Mouse (Mus musculus) thymus, adult 2 months (tissue): Measurements from ENCODE around the gene Zfp277.

Source experiments
- CTCF ChIP-seq: fragments of 200-500 bp; IDR thresholded peaks from 2 replicates; pipeline ENCODE4 v1.5.1; 2012; ENCODE audit warnings: mild to moderate bottlenecking, control low read depth, low read length, moderate library complexity, borderline replicate concordance; ENCODE audit not compliant: control insufficient read depth, poor library complexity, insufficient read depth; ENCODE audit errors: extremely low read depth
- POLR2A ChIP-seq: fragments of 200-500 bp; IDR thresholded peaks from 2 replicates; pipeline ENCODE4 v1.6.1; 2012; ENCODE audit warnings: mild to moderate bottlenecking, low read length, control low read depth, moderate library complexity; ENCODE audit not compliant: control insufficient read depth, poor library complexity, insufficient read depth; ENCODE audit errors: extremely low read depth

GRCm38 (mm10) chr12:40469009-40469408 lies 23.3 kb upstream of the Zfp277 start:
- no peak for TF ChIP-seq POLR2A
- no peak for TF ChIP-seq CTCF
